Mouse (Mus musculus): Measurements from ENCODE around the gene Zfp941.

The Zfp941 gene

GRCm38 (mm10) chr7:140840750-140841735 lies 19.1 kb upstream of the Zfp941 start:
- DNase-seq (ENCODE audit: low spot score in 2 of 2): peak in 1 of 2 experiments; percentile 2

DNA sequence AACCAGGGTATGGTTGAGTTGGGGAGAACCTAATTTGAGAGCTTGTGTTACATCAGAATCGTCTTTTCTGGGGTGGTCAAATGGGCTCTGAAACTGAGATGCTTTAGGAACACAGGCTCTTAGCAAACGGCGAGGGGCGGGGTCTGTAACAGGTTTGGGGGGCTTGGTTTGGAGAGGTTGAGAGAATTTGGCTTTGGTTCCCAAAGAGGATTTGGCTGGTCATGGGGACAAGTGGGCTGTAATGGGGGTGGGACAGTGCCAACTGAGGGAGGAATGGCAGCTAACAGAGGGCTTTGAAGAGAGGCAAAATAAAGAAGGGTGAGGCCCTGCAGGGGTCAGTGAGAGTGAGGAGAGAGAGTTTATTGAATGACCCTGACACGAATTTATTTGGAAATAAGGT lies 17.6 kb upstream of the Zfp941 start:
- no peak for DNase-seq (ENCODE audit: low spot score in 2 of 2)

DNA sequence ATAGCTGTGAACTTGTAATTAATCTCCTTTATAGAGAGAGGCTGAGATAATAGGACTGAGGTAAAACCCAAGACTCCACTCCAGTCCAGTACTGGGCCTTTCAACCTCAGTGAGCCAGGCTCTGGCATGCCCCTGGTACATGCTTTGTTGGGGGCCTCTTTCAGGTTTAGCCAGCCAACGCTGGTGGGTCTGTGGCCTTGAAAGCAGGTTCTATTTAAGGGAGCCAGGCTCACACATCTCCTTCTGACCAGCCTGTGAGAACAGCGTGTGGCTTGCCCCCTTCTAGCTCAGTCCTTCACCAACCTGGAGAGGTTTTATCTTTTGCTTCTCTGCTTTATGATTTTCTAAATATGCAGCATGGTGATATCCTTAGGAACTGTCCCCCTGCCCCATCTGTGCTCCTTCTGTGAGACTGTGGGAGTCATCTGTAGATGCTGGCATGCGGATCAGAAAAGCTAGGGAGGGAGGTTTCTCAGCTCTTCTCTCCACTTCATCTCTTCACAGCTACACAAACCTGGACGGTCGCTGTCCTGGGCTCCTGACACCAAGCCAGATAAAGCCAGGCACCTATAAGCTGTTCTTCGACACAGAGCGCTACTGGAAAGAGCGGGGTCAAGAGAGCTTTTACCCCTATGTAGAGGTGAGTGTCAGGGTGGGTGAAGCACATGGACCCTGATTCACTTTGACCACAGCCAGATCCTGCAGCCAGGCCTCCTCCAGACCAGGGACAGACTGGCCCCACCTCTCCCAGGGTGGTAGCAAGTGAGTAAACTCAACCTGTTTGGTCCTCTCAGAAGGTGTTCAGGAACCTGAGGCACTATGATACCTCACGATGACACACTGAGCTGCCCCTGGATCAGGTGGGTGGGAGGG lies 14.5 kb upstream of the Zfp941 start:
- DNase-seq (ENCODE audit: low spot score in 2 of 2): peak in 1 of 2 experiments; percentile 31

DNA sequence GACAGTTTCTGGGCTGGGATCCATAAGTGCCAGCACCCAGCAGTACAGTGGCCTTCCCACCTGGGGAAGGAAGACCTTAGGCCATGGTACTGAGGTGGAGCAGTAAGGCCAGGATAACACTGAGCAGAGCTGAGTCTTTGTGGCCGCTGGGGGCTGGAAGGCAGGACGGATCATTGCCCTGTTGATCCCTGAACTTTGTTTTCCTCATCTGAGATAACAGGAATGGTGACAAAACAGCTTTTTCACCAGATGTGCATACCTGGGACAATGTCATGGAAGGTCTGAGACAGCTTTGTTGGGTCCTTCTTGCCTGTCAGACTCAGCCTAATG lies 13.7 kb upstream of the Zfp941 start:
- no peak for DNase-seq (ENCODE audit: low spot score in 2 of 2)

DNA sequence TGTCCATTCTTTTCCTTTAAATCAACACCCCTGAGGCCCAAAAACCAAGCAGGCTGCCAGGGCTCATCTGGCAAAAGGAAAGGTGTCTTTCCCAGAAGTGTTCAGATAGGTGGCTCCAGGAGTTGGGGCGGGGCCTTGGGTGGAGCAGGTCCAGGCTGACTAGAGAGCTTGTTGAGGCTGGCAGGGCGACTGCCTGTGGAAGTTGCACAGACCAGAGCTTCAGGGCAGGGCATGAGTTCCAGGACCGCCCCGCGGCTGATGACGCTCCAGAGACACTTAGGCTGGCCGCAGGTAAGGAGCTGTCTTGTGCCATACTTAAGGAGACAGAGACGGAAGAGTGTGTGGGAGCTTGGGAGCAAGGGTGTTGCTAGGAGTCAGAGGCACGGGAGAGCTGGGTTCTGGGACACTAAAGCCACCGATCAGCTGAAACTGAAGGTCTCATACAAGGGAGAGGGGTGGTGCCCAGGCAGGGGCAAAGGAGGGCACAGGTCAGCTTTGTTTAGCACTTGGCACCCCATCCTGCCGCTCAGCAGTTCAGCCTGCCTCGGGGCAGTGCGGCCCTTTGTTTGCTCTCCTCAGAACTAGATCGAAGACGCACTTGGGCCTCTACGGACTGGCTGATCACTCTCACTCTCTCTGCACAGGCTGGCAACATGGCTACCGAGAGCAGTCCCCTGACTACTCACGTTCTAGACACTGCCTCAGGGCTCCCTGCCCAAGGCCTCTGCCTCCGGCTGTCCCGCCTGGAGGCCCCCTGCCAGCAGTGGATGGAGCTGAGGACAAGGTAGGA lies 13.2 kb upstream of the Zfp941 start, which contains the start of gene Urah:
Gene Urah, plus strand, starts transcription at position 51 of the 790 bp plus-strand sequence.
- peak in 1 of 2 experiments; percentile 8 for DNase-seq (ENCODE audit: low spot score in 2 of 2)

GRCm38 (mm10) chr7:140833341-140833740 lies 11.4 kb upstream of the Zfp941 start:
- DNase-seq (ENCODE audit: low spot score in 2 of 2): no peak

- DNase-seq (ENCODE audit: low spot score in 2 of 2): no peak
Observed at GRCm38 (mm10) chr7:140831447-140831846, 9.5 kb upstream of the Zfp941 start.

GRCm38 (mm10) chr7:140828171-140828881 lies 6.3 kb upstream of the Zfp941 start:
- DNase-seq (ENCODE audit: low spot score in 2 of 2): no peak

DNA sequence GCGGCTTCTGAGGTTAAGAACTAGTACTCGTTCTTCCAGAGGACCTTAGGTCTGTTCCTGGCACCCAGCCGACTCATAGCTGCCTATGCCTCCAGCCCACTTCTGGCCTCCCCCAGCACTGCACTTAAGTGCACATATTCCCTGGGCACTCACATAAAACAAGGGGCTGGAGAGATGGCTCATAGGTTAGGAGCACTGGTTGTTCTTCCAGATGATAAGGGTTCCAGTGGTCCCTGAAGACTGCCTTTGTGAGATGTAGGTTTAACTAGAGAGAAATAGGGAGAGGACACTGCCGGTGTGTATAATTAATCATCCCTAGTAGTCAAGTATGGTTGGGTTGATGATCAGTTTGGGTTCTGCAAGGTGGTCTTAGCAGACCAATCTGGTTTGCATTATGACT lies 753 bp upstream of the Zfp941 start:
- DNase-seq (ENCODE audit: low spot score in 2 of 2): no peak

DNA sequence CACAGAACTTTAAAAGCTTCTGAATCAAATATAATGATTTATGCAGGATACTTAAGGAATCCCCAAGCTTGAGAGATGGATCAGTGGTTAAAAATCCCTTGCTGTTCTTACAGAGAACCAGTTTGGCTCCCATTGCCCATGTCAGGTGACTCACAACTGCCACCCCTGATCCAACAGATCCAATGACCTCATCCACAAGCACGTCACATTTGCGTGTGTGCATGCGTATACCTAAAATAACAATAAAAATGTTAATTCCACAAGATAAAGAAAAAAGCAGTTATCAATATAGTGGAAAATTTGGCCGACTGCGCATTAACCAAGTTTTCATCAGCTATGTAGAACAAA lies 699 bp downstream of the Zfp941 start:
- no peak for DNase-seq (ENCODE audit: low spot score in 2 of 2)

- DNase-seq (ENCODE audit: low spot score in 2 of 2): no peak
Observed at GRCm38 (mm10) chr7:140820173-140820572, 1.8 kb downstream of the Zfp941 start.

DNA sequence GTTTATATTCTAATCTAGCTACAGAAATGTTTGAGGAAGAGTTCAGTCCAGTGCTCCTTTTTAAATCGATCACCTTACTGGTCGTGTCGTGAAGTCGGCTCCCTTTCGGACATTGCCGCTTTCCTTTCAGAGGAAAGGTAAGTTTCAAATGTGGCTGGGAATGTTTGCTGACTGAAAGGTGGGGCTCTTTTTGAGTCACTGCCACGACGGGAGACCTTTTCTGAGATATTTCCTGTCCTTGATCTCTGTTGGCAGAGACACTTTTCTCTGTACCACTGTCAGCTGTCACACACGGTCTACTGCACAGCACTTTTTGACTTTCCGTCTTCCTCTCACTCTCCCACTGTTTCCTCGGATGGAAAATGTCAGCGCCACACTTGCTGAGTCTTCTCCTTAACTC lies 9.1 kb downstream of the Zfp941 start:
- DNase-seq (ENCODE audit: low spot score in 2 of 2): no peak

DNA sequence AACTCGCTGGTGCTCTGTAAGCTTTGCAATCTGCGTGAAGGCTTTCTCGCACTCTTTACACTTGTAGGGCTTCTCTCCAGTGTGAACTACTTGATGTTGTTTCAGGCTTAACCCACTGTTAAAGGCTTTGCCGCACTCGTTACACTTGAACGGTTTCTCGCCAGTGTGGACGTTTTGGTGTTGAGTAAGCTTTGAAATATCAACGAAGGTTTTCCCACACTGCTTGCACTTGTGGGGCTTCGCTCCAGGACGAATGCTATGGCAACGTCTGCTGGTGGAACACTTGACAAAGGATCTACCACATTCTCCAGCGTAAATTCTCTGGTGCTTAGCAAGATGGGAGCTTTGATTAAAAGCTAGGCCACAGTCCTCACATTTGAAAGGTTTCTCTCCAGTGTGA lies 10.3 kb downstream of the Zfp941 start:
- DNase-seq (ENCODE audit: low spot score in 2 of 2): peak; percentile 30 to 43

GRCm38 (mm10) chr7:140810496-140810895 lies 11.5 kb downstream of the Zfp941 start:
- no peak for DNase-seq (ENCODE audit: low spot score in 2 of 2)

- DNase-seq (ENCODE audit: low spot score in 2 of 2): no peak
Observed at GRCm38 (mm10) chr7:140805704-140806103, 16.3 kb downstream of the Zfp941 start.

DNA sequence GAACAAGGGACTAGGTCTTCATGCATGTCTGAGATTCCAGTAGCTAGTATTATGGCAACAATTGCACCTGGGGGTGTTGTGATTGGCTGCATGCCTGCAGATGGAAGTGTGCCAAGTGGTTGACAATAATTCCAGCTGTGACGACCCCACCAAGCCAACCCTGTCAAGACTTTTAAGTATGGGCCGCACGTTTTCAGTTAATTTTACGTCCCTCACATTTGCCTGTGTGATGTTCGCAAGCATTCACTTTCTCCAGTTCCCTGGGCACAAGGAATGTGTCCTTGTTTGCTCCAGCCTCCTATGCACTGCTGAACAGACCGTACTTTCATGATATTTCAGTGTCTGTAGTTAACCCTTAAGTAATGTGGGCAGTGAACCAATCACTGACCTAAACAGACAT lies 19.3 kb downstream of the Zfp941 start:
- DNase-seq (ENCODE audit: low spot score in 2 of 2): no peak

DNA sequence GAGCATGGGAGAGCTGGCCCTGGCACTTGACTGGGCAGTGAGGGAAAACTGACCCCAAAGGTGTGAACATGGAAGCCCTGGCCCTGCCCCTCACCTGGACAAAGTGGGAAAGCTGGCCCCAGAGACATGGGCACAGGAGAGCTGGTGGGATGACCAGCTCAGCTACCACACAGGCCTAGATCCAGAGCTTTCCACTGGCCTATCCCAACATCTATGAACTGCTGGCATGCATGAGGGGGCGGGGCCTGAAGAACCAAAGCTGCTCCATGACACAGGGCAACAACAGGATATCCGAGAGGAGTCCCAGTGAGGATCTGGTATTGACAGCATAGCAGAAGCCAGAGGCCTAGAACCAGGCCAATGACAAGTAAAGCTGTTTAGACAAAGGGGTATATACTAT lies 23.8 kb downstream of the Zfp941 start:
- DNase-seq (ENCODE audit: low spot score in 2 of 2): no peak

DNA sequence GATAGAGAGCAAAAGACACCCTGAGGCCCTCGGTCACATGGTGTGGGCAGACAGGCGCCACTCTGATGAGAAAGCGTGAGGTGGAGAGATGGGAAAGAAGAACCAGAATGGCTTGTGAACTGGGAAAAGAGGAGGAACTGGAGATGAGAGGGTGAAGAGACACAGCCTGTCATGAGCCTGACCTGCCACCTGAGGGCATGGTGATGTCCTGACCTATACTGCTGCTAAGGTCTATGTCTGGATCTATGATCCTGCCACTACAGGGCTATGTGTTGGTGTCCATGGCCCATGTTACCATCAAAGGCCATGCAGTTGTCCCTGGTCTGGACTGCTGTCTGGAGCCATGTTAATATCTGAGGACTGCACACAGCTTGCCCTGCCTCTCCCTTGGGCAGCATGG lies 24.4 kb downstream of the Zfp941 start:
- DNase-seq (ENCODE audit: low spot score in 2 of 2): no peak

DNA sequence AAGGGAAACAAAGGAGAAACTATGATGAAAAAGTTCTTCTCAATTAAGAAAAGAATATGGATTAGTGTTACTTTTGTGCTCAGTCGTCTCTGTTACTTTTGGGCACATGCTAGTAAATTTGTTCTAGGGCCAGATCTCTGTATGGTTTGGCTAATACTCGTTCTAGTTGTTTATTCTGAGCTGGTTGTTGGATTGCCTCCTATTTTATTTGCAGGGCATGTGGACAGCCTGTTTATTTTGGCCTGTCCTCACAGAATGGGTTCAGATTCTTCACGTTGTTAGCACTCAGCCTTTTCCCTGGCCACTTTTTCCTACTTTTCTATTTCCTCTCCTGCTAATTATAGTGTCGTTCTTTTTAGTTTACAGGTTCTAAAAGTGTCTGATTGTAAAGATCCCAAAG lies 28.4 kb downstream of the Zfp941 start:
- DNase-seq (ENCODE audit: low spot score in 2 of 2): no peak

DNA sequence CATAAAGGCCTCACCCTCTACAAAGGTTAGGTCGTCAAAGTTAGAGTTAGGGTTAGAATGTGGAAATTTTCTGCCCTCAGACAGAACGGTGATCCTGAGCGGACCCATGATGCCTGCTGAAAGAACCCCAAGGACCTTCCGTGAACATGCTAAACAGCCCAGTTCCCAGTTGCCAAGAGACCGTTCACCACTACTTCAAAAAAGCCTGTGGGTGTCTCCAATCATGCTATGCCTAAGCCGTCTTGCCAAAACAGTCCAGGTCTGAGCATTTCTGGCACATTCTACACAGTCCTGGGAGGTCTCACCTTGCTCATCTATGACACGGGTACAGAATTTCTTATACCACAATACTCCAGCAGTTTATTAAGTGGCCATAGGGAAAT lies 33.9 kb downstream of the Zfp941 start:
- DNase-seq (ENCODE audit: low spot score in 2 of 2): no peak

- DNase-seq (ENCODE audit: low spot score in 2 of 2): no peak
Observed at GRCm38 (mm10) chr7:140787406-140788052, 34.4 kb downstream of the Zfp941 start, which contains the start of gene Syce1. Gene Syce1, minus strand, starts transcription at chr7:140787852.
